Mouse (Mus musculus) lung, embryonic 16.5 days (tissue): ENCODE results near the gene Zfp651. TPM values are rescaled to one million over a fixed set of nuclear protein-coding genes. Genes with fewer than 3 reads are reported as not detected.

Source experiments
- ATAC-seq: fragments of 200-750 bp; cut with Nextera tagmentation; 2 replicates; pipeline ENCODE4 v1.8.0; 2017; ENCODE audit warnings: low read depth, mild to moderate bottlenecking, moderate library complexity
- H3K27ac ChIP-seq: fragments of 300-500 bp; sonication (generic); 2 replicates; pipeline ENCODE4 v1.5.1; 2014; ENCODE audit warnings: mild to moderate bottlenecking, control low read depth, low read length
- H3K27me3 ChIP-seq: fragments of 300-500 bp; sonication (generic); 2 replicates; pipeline ENCODE4 v1.6.1; 2014; ENCODE audit warnings: low read depth, low read length, mixed read lengths; ENCODE audit not compliant: control insufficient read depth, insufficient read depth
- H3K36me3 ChIP-seq: fragments of 300-500 bp; sonication (generic); 2 replicates; pipeline ENCODE4 v1.6.1; 2014; ENCODE audit warnings: low read length; ENCODE audit not compliant: control insufficient read depth, insufficient read depth
- H3K4me1 ChIP-seq: fragments of 300-500 bp; sonication (generic); replicated peaks from 2 replicates; pipeline ENCODE4 v1.6.1; 2014; ENCODE audit warnings: low read length, mixed read lengths; ENCODE audit not compliant: control insufficient read depth, insufficient read depth
- H3K4me2 ChIP-seq: fragments of 300-500 bp; sonication (generic); 2 replicates; pipeline ENCODE4 v1.6.1; 2014; ENCODE audit warnings: low read depth, low read length, control low read depth
- H3K4me3 ChIP-seq: fragments of 300-500 bp; sonication (generic); 2 replicates; pipeline ENCODE4 v1.5.1; 2014; ENCODE audit warnings: mild to moderate bottlenecking, low read length, control low read depth
- H3K9ac ChIP-seq: fragments of 300-500 bp; sonication (generic); 2 replicates; pipeline ENCODE4 v1.6.1; 2014; ENCODE audit warnings: low read length, control low read depth
- H3K9me3 ChIP-seq: fragments of 300-500 bp; sonication (generic); 2 replicates; pipeline ENCODE4 v1.6.1; 2016; ENCODE audit warnings: low read length; ENCODE audit not compliant: control insufficient read depth
- WGBS: fragments of 180-500 bp; shearing (Covaris S2); extraction: QIAGEN DNeasy Blood & Tissue Kit; methylation state at CpG from one replicate; pipeline ENCODE4 v1.1.7; 2014; 5-methylcytosine and 5-hydroxymethylcytosine counted together
- polyA plus RNA-seq: library from polyadenylated mRNA; unstranded; fragments of >200 nt; fragmentation: Nextera tagmentation; extraction: Ambion mirVana; gene quantifications from 2 replicates; pipeline ENCODE4 v1.2.1, GENCODE M21; 2015

Gene Zfp651
- polyA plus RNA-seq, 1 experiment from 2014 or later, result 7.4 TPM

- Histone ChIP-seq H3K27ac (no peak overlapping the region), H3K9me3 (no peaks in the 10 kb centered on the region), H3K27me3 (no peaks in the 10 kb centered on the region), H3K9ac (no peak overlapping the region), H3K36me3 (no peaks in the 10 kb centered on the region), H3K4me2 (no peak overlapping the region), H3K4me1 (peaks cover 5% of the 10 kb centered on the region), H3K4me3 (no peak overlapping the region)
- WGBS, result 36% methylated on average over 7 of the region's 7 CpGs
- ATAC-seq, result no peak
These were observed 60.8 kb downstream of the Zfp651 start for GRCm38 (mm10) chr9:121819771-121820471.

- Histone ChIP-seq H3K9me3 (no peaks in the 10 kb centered on the region), H3K27ac (no peak overlapping the region), H3K4me3 (no peak overlapping the region), H3K36me3 (no peaks in the 10 kb centered on the region), H3K4me2 (no peak overlapping the region), H3K4me1 (peaks cover 5% of the 10 kb centered on the region), H3K27me3 (no peaks in the 10 kb centered on the region), H3K9ac (no peak overlapping the region)
- WGBS, result 70% methylated on average over 5 of the region's 5 CpGs
- ATAC-seq, result no peak
These were observed 61.6 kb downstream of the Zfp651 start for GRCm38 (mm10) chr9:121820765-121821164.

Other genes with a start within 250 kb of the Zfp651 start
- 0.34 TPM in 1 of 2 replicates, not detected in the other for gene Lyzl4, start 117.2 kb upstream of the Zfp651 start, polyA plus RNA-seq
- gene Vipr1, start 116.6 kb upstream of the Zfp651 start, polyA plus RNA-seq, result 0.36 and 0.50 TPM in 2 replicates
- 9.2 and 10.0 TPM in 2 replicates for gene Sec22c, start 53.8 kb upstream of the Zfp651 start, polyA plus RNA-seq
- 94.0 and 104 TPM in 2 replicates for gene Ss18l2, start 49.0 kb upstream of the Zfp651 start, polyA plus RNA-seq
- 61.9 and 69.5 TPM in 2 replicates for gene Nktr, start 40.2 kb upstream of the Zfp651 start, polyA plus RNA-seq
- gene Klhl40, start 18.3 kb downstream of the Zfp651 start, polyA plus RNA-seq, result 0.57 and 2.2 TPM in 2 replicates
- 1.4 and 2.4 TPM in 2 replicates for gene Hhatl, start 33.2 kb downstream of the Zfp651 start, polyA plus RNA-seq
- 2.0 and 2.4 TPM in 2 replicates for gene Ccdc13, start 80.1 kb downstream of the Zfp651 start, polyA plus RNA-seq
- gene Higd1a, start 99.0 kb downstream of the Zfp651 start, polyA plus RNA-seq, result 152 and 166 TPM in 2 replicates
- gene Ackr2, start 139.0 kb downstream of the Zfp651 start, polyA plus RNA-seq, result 1.6 and 2.9 TPM in 2 replicates
- gene Cyp8b1, start 157.0 kb downstream of the Zfp651 start, polyA plus RNA-seq, result 0.28 TPM in 1 of 2 replicates, not detected in the other
- gene Fam198a, start 191.7 kb downstream of the Zfp651 start, polyA plus RNA-seq, result 2.4 and 2.7 TPM in 2 replicates
- gene Pomgnt2, start 237.8 kb downstream of the Zfp651 start, polyA plus RNA-seq, result 11.5 and 12.1 TPM in 2 replicates